Mouse (Mus musculus): ENCODE results near the gene Vipr2. TPM values are rescaled to one million over a fixed set of nuclear protein-coding genes. Genes with fewer than 3 reads are reported as not detected.

Gene Vipr2
- polyA plus RNA-seq, 1 experiment from 2014 or later: 0.74 TPM

GRCm38 (mm10) chr12:116089836-116090235 lies 12.3 kb downstream of the Vipr2 start:
- ATAC-seq: no peak
- no peak overlapping the region for H3K9ac ChIP-seq (ENCODE audit: low read depth, low read length)
- H3K36me3 ChIP-seq (ENCODE audit: control insufficient read depth, insufficient read depth, low read length): no peaks in the 10 kb centered on the region
- 88% methylated on average over 3 of the region's 3 CpGs for WGBS
- no peaks in the 10 kb centered on the region for H3K27me3 ChIP-seq (replicated peaks; ENCODE audit: control insufficient read depth, insufficient read depth, low read length)
- H3K4me3 ChIP-seq (ENCODE audit: low read length): no peak overlapping the region
- no peaks in the 10 kb centered on the region for H3K4me1 ChIP-seq (ENCODE audit: control insufficient read depth, insufficient read depth, low read depth, low read length)
- no peak overlapping the region for H3K4me2 ChIP-seq (ENCODE audit: low read length)
- H3K9me3 ChIP-seq (ENCODE audit: control insufficient read depth, low read length): no peaks in the 10 kb centered on the region
- H3K27ac ChIP-seq (ENCODE audit: low read depth, low read length): no peak overlapping the region

GRCm38 (mm10) chr12:116094765-116095555 lies 17.4 kb downstream of the Vipr2 start:
- H3K4me3 ChIP-seq (ENCODE audit: low read length): no peak overlapping the region
- ATAC-seq: no peak
- 93% methylated on average over 14 of the region's 14 CpGs for WGBS
- H3K9me3 ChIP-seq (ENCODE audit: control insufficient read depth, low read length): no peaks in the 10 kb centered on the region
- H3K36me3 ChIP-seq (ENCODE audit: control insufficient read depth, insufficient read depth, low read length): no peaks in the 10 kb centered on the region
- no peak overlapping the region for H3K9ac ChIP-seq (ENCODE audit: low read depth, low read length)
- no peaks in the 10 kb centered on the region for H3K27me3 ChIP-seq (replicated peaks; ENCODE audit: control insufficient read depth, insufficient read depth, low read length)
- H3K27ac ChIP-seq (ENCODE audit: low read depth, low read length): no peak overlapping the region
- no peaks in the 10 kb centered on the region for H3K4me1 ChIP-seq (ENCODE audit: control insufficient read depth, insufficient read depth, low read depth, low read length)
- H3K4me2 ChIP-seq (ENCODE audit: low read length): no peak overlapping the region

GRCm38 (mm10) chr12:116096361-116096904 lies 18.9 kb downstream of the Vipr2 start:
- H3K27ac ChIP-seq (ENCODE audit: low read depth, low read length): no peak overlapping the region
- 74% methylated on average over 3 of the region's 3 CpGs for WGBS
- H3K9me3 ChIP-seq (ENCODE audit: control insufficient read depth, low read length): no peaks in the 10 kb centered on the region
- H3K4me1 ChIP-seq (ENCODE audit: control insufficient read depth, insufficient read depth, low read depth, low read length): no peaks in the 10 kb centered on the region
- H3K4me2 ChIP-seq (ENCODE audit: low read length): no peak overlapping the region
- H3K4me3 ChIP-seq (ENCODE audit: low read length): no peak overlapping the region
- no peaks in the 10 kb centered on the region for H3K27me3 ChIP-seq (replicated peaks; ENCODE audit: control insufficient read depth, insufficient read depth, low read length)
- no peak for ATAC-seq
- no peak overlapping the region for H3K9ac ChIP-seq (ENCODE audit: low read depth, low read length)
- no peaks in the 10 kb centered on the region for H3K36me3 ChIP-seq (ENCODE audit: control insufficient read depth, insufficient read depth, low read length)

GRCm38 (mm10) chr12:116097166-116097565 lies 19.6 kb downstream of the Vipr2 start:
- ATAC-seq: no peak
- Histone ChIP-seq H3K4me1 (ENCODE audit: control insufficient read depth, insufficient read depth, low read depth, low read length) (no peaks in the 10 kb centered on the region), H3K36me3 (ENCODE audit: control insufficient read depth, insufficient read depth, low read length) (no peaks in the 10 kb centered on the region), H3K4me2 (ENCODE audit: low read length) (no peak overlapping the region), H3K27me3 (replicated peaks; ENCODE audit: control insufficient read depth, insufficient read depth, low read length) (no peaks in the 10 kb centered on the region), H3K4me3 (ENCODE audit: low read length) (no peak overlapping the region), H3K9ac (ENCODE audit: low read depth, low read length) (no peak overlapping the region), H3K9me3 (ENCODE audit: control insufficient read depth, low read length) (no peaks in the 10 kb centered on the region), H3K27ac (ENCODE audit: low read depth, low read length) (no peak overlapping the region)
- WGBS: 92% methylated on average over 7 of the region's 8 CpGs

GRCm38 (mm10) chr12:116101945-116102344 lies 24.4 kb downstream of the Vipr2 start:
- Histone ChIP-seq H3K36me3 (ENCODE audit: control insufficient read depth, insufficient read depth, low read length) (no peaks in the 10 kb centered on the region), H3K4me3 (ENCODE audit: low read length) (no peak overlapping the region), H3K27ac (ENCODE audit: low read depth, low read length) (no peak overlapping the region), H3K9me3 (ENCODE audit: control insufficient read depth, low read length) (no peaks in the 10 kb centered on the region), H3K4me1 (ENCODE audit: control insufficient read depth, insufficient read depth, low read depth, low read length) (no peaks in the 10 kb centered on the region), H3K27me3 (replicated peaks; ENCODE audit: control insufficient read depth, insufficient read depth, low read length) (no peaks in the 10 kb centered on the region), H3K9ac (ENCODE audit: low read depth, low read length) (no peak overlapping the region), H3K4me2 (ENCODE audit: low read length) (no peak overlapping the region)
- ATAC-seq: no peak
- 90% methylated on average over 2 of the region's 2 CpGs for WGBS

- no peaks in the 10 kb centered on the region for H3K27me3 ChIP-seq (replicated peaks; ENCODE audit: control insufficient read depth, insufficient read depth, low read length)
- WGBS: 86% methylated on average over 9 of the region's 9 CpGs
- H3K9ac ChIP-seq (ENCODE audit: low read depth, low read length): no peak overlapping the region
- H3K4me3 ChIP-seq (ENCODE audit: low read length): no peak overlapping the region
- no peak overlapping the region for H3K27ac ChIP-seq (ENCODE audit: low read depth, low read length)
- no peak for ATAC-seq
- peaks cover 8% of the 10 kb centered on the region for H3K9me3 ChIP-seq (ENCODE audit: control insufficient read depth, low read length)
- no peak overlapping the region for H3K4me2 ChIP-seq (ENCODE audit: low read length)
- H3K36me3 ChIP-seq (ENCODE audit: control insufficient read depth, insufficient read depth, low read length): no peaks in the 10 kb centered on the region
- no peaks in the 10 kb centered on the region for H3K4me1 ChIP-seq (ENCODE audit: control insufficient read depth, insufficient read depth, low read depth, low read length)
Observed at GRCm38 (mm10) chr12:116109451-116110353, 32.2 kb downstream of the Vipr2 start.

- no peak overlapping the region for H3K9ac ChIP-seq (ENCODE audit: low read depth, low read length)
- H3K27ac ChIP-seq (ENCODE audit: low read depth, low read length): no peak overlapping the region
- WGBS: 89% methylated on average over 7 of the region's 7 CpGs
- no peak for ATAC-seq
- H3K4me3 ChIP-seq (ENCODE audit: low read length): no peak overlapping the region
- H3K36me3 ChIP-seq (ENCODE audit: control insufficient read depth, insufficient read depth, low read length): no peaks in the 10 kb centered on the region
- no peaks in the 10 kb centered on the region for H3K27me3 ChIP-seq (replicated peaks; ENCODE audit: control insufficient read depth, insufficient read depth, low read length)
- no peaks in the 10 kb centered on the region for H3K4me1 ChIP-seq (ENCODE audit: control insufficient read depth, insufficient read depth, low read depth, low read length)
- peaks cover 8% of the 10 kb centered on the region for H3K9me3 ChIP-seq (ENCODE audit: control insufficient read depth, low read length)
- H3K4me2 ChIP-seq (ENCODE audit: low read length): no peak overlapping the region
Observed at GRCm38 (mm10) chr12:116111007-116111694, 33.6 kb downstream of the Vipr2 start.

GRCm38 (mm10) chr12:116115781-116116180 lies 38.3 kb downstream of the Vipr2 start:
- whole genome bisulfite sequencing: 90% methylated on average over 2 of the region's 2 CpGs
- no peak overlapping the region for H3K9ac ChIP-seq (ENCODE audit: low read depth, low read length)
- no peak for ATAC-seq

More at GRCm38 (mm10) chr12:116115781-116116180, 38.3 kb downstream of the Vipr2 start:
- H3K4me2 ChIP-seq (ENCODE audit: low read length): no peak overlapping the region
- no peaks in the 10 kb centered on the region for H3K36me3 ChIP-seq (ENCODE audit: control insufficient read depth, insufficient read depth, low read length)
- no peaks in the 10 kb centered on the region for H3K4me1 ChIP-seq (ENCODE audit: control insufficient read depth, insufficient read depth, low read depth, low read length)
- no peak overlapping the region for H3K27ac ChIP-seq (ENCODE audit: low read depth, low read length)
- no peaks in the 10 kb centered on the region for H3K9me3 ChIP-seq (ENCODE audit: control insufficient read depth, low read length)
- no peaks in the 10 kb centered on the region for H3K27me3 ChIP-seq (replicated peaks; ENCODE audit: control insufficient read depth, insufficient read depth, low read length)
- no peak overlapping the region for H3K4me3 ChIP-seq (ENCODE audit: low read length)

All from hindbrain, embryonic 16.5 days (tissue).